Mouse (Mus musculus) stomach, embryonic 14.5 days (tissue): ENCODE measurements at regions not wholly inside any gene's neighbourhood (a gene's known extent, or its start where the extent isn't known, plus 50 kb on each side); places are given as distances from the start of the nearest gene placed in this dataset.

ENCODE experiments used
- ATAC-seq: fragments of 200-750 bp; cut with Nextera tagmentation; 2 replicates; pipeline ENCODE4 v1.8.0; 2017; ENCODE audit warnings: low read depth, moderate TSS enrichment; ENCODE audit not compliant: insufficient number of reproducible peaks, insufficient read depth, low FRiP score
- H3K27ac ChIP-seq: fragments of 300-500 bp; sonication (generic); 2 replicates; pipeline ENCODE4 v1.5.1; 2014; ENCODE audit warnings: mild to moderate bottlenecking, low read length, moderate library complexity, mixed read lengths
- H3K27me3 ChIP-seq: fragments of 300-500 bp; sonication (generic); 2 replicates; pipeline ENCODE4 v1.6.1; 2014; ENCODE audit warnings: low read length, control low read depth, mixed read lengths; ENCODE audit not compliant: control insufficient read depth, insufficient read depth
- H3K36me3 ChIP-seq: fragments of 300-500 bp; sonication (generic); 2 replicates; pipeline ENCODE4 v1.6.1; 2014; ENCODE audit warnings: mild to moderate bottlenecking, control low read depth, low read length, moderate library complexity, mixed read lengths; ENCODE audit not compliant: control insufficient read depth, insufficient read depth
- H3K4me1 ChIP-seq: fragments of 300-500 bp; sonication (generic); 2 replicates; pipeline ENCODE4 v1.6.1; 2014; ENCODE audit warnings: low read length, control low read depth, mixed read lengths; ENCODE audit not compliant: control insufficient read depth, insufficient read depth
- H3K4me2 ChIP-seq: fragments of 300-500 bp; sonication (generic); replicated peaks from 2 replicates; pipeline ENCODE4 v1.6.1; 2014; ENCODE audit warnings: low read depth, low read length, control low read depth
- H3K4me3 ChIP-seq: fragments of 300-500 bp; sonication (generic); 2 replicates; pipeline ENCODE4 v1.5.1; 2014; ENCODE audit warnings: low read depth, low read length, control low read depth
- H3K9ac ChIP-seq: fragments of 300-500 bp; sonication (generic); replicated peaks from 2 replicates; pipeline ENCODE4 v1.6.1; 2014; ENCODE audit warnings: low read depth, mild to moderate bottlenecking, control low read depth, low read length, moderate library complexity, mixed read lengths
- H3K9me3 ChIP-seq: fragments of 300-500 bp; sonication (generic); 2 replicates; pipeline ENCODE4 v1.6.1; 2016; ENCODE audit warnings: low read depth, low read length, control low read depth; ENCODE audit not compliant: control insufficient read depth
- WGBS: fragments of 180-500 bp; shearing (Covaris S2); extraction: QIAGEN DNeasy Blood & Tissue Kit; methylation state at CpG from one replicate; pipeline ENCODE4 v1.1.7; 2014; 5-methylcytosine and 5-hydroxymethylcytosine counted together

DNA sequence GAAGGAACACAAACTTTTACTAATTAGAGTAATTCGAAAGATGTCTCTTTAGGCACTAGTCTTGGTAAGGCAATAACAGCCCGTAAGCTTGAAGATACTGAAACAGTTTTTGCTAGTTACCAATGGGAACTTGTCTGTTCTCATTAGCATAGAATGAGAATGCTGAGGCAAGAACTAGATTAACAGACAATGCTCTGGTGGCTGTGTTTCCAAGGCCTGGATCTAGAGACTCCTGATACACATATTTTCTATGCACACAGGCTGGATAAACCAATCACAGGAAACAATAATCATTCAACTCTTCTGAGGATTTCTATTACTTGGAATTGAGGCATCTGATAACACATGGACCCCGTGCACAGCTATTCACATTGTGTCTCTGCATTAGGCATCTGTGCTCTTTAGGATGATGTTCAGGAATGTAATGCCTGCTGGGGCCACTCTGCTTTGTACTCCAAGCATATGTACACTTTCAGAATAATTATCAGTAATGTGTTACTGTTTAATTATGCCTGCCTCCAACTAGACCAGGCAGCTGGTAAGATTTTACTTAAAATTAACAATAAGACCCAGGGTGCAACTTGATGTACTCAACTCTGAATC, 1377.2 kb downstream of the Slc22a22 start:
- no peaks in the 10 kb centered on the region for H3K4me1 ChIP-seq
- 88% methylated on average over 3 of the region's 3 CpGs for WGBS
- H3K4me3 ChIP-seq = no peak overlapping the region

DNA sequence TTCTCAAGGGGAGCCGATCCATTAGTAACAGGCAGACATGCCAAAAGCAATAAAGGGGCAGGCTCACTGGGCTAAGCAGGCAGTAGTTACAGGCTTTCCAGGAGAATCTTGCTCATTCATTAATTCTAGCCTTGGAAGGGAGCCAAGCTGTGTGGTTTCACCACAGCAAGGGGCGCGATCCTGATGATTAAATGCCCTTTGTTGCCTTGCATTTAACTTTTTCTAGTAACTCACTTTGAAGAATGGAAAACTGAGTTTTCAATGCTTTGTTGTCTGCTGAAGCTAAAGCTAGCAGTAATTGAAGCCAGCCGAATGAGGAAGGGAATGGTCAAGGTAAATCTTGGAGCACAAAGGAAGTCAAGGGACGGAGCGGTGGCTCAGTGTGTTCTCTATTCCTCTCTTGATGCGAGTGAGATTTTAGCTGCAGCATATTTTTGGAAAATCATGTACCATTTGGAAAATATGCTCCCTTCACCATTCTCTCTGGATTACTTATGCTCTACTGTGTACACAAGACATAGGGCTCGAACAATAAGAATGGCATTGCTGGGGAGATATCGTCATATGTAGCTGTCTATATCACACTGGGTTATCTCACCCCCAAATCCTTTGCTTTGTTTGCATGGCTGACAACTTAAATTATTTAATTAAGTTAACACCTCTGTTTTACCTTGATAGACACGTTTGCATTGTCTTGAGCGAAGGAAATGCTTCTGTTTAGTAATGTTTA, 1399.4 kb downstream of the Slc22a22 start:
- no peak overlapping the region for H3K4me2 ChIP-seq
- WGBS = 57% methylated on average over 11 of the region's 11 CpGs
- no peaks in the 10 kb centered on the region for H3K27me3 ChIP-seq
- H3K9ac ChIP-seq = no peak overlapping the region
- no peaks in the 10 kb centered on the region for H3K4me1 ChIP-seq
- H3K4me3 ChIP-seq = no peak overlapping the region
- H3K9me3 ChIP-seq = no peaks in the 10 kb centered on the region
- ATAC-seq = no peak
- H3K36me3 ChIP-seq = no peaks in the 10 kb centered on the region
- H3K27ac ChIP-seq = no peak overlapping the region

More for the DNA sequence above, 1377.2 kb downstream of the Slc22a22 start:
- H3K36me3 ChIP-seq = no peaks in the 10 kb centered on the region
- no peak overlapping the region for H3K9ac ChIP-seq
- ATAC-seq = no peak
- H3K9me3 ChIP-seq = no peaks in the 10 kb centered on the region
- no peak overlapping the region for H3K27ac ChIP-seq
- H3K27me3 ChIP-seq = no peaks in the 10 kb centered on the region
- H3K4me2 ChIP-seq = no peak overlapping the region

DNA sequence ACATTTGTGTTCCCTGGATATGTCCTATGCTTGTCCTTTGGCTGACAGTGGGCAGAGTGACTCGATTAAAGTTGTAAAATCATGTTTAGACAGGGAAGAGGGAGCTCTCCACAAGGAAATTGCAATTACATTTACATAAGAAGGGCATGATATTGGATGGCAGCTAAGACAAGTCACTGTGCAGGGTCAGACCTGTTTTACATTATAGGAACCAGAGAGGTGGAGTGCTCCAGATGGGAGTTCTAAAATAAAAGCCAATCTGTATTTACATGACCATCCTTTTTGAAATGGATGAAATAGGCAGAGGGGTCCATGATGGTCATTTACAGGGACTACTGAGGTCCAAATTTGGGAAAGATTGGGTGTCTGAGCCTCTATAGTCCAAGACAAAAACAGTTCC, 1400.3 kb downstream of the Slc22a22 start:
- Histone ChIP-seq H3K9me3 (no peaks in the 10 kb centered on the region), H3K4me3 (no peak overlapping the region), H3K9ac (no peak overlapping the region), H3K4me2 (no peak overlapping the region), H3K27me3 (no peaks in the 10 kb centered on the region), H3K4me1 (no peaks in the 10 kb centered on the region), H3K36me3 (no peaks in the 10 kb centered on the region), H3K27ac (no peak overlapping the region)
- WGBS = 59% methylated on average over 1 of the region's 1 CpGs
- ATAC-seq = no peak

DNA sequence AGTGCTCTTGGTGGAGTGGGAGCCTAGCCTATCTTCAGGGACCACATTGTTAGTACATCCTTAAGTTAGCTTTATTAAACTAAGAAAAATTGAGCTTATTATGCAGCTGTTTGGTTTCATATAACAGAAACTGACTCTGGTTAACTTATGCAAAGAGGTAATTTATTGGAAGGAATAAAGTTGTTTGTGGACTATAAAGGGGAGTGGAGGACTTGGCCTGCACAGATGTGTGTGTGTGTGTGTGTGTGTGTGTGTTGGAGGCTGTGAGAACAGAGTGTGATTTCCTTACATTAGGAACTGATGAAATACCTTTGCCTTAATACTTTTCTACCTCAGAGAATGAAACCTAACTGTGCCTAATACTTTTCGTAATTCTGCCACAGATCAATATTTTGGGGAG, 1400.7 kb downstream of the Slc22a22 start:
- ATAC-seq = no peak
- no peak overlapping the region for H3K4me2 ChIP-seq
- 85% methylated on average over 1 of the region's 1 CpGs for WGBS

DNA sequence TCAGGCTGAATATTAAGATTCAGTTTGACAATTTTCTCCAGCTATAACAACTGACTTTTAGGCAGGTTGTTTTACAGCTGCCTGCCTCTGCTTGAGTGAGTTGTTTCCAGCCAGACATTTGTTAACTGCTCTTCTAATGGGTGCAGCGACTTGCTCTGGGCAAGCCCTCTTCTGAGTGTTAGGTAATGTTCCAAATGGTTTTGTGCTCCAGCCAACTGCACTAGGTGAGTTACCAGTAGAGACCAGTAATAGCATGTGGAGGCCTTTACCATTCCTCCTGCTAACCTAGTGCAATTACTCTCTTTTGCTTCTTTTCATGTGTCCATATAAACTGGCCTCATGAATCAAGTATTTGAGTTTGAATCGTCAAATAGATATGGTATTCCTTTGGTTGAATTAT, 1407.9 kb downstream of the Slc22a22 start:
- no peaks in the 10 kb centered on the region for H3K27me3 ChIP-seq
- no peak overlapping the region for H3K4me3 ChIP-seq
- H3K9me3 ChIP-seq = no peaks in the 10 kb centered on the region
- 73% methylated on average over 2 of the region's 2 CpGs for WGBS
- 0 out of 2 replicates have a peak, but pooled peaks cover 6% of the 10 kb centered on the region for H3K4me1 ChIP-seq
- H3K27ac ChIP-seq = no peak overlapping the region
- ATAC-seq = no peak
- no peak overlapping the region for H3K4me2 ChIP-seq
- H3K9ac ChIP-seq = no peak overlapping the region
- H3K36me3 ChIP-seq = no peaks in the 10 kb centered on the region

More for the DNA sequence above, 1400.7 kb downstream of the Slc22a22 start:
- Histone ChIP-seq H3K4me3 (no peak overlapping the region), H3K4me1 (no peaks in the 10 kb centered on the region), H3K9me3 (no peaks in the 10 kb centered on the region), H3K27me3 (no peaks in the 10 kb centered on the region), H3K9ac (no peak overlapping the region), H3K36me3 (no peaks in the 10 kb centered on the region), H3K27ac (no peak overlapping the region)

DNA sequence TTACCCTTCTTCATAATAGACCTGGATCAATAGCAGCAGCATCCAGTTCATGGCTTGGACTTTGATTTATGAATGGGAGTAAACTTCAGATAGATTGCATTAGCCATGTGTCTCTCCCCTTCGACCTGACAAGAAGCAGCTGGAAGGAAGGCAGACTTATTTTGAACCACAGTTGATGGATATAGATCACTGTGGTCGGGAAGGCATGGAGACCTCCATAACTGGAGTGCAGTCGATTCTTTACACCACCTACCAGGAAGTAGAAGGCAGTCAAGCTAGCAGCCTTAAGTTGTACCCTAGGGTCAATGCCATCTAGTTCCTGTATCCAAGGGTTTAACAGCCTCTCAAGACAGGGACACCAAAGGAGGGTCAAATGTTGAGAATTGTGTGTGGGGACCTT, 1410.2 kb downstream of the Slc22a22 start:
- Histone ChIP-seq H3K4me3 (no peak overlapping the region), H3K27ac (no peak overlapping the region), H3K9ac (no peak overlapping the region), H3K27me3 (no peaks in the 10 kb centered on the region), H3K36me3 (no peaks in the 10 kb centered on the region), H3K4me1 (0 out of 2 replicates have a peak, but pooled peaks cover 6% of the 10 kb centered on the region), H3K9me3 (no peaks in the 10 kb centered on the region), H3K4me2 (no peak overlapping the region)
- 22% methylated on average over 3 of the region's 3 CpGs for WGBS
- no peak for ATAC-seq

DNA sequence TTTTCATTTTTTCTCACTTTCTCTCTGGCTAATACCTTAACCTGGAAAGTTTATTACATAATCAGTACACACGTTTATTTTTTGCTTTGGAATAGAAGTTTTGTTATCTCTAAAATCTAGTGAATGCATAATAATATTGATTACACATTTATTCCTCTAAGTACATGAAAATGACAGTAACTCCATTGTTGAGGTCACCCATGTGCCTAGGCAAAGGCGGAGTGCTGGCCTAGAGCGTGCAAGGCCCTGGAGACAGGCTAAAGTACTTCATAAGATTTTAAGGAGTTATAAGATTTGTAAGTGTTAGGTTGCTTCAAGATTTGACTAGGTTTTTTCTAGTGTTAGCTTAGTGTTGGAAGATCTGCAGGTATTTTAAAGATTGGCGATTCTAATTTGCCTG, 1410.9 kb downstream of the Slc22a22 start:
- H3K9me3 ChIP-seq = no peaks in the 10 kb centered on the region
- no peaks in the 10 kb centered on the region for H3K27me3 ChIP-seq
- ATAC-seq = no peak
- no peak overlapping the region for H3K4me3 ChIP-seq
- no peaks in the 10 kb centered on the region for H3K36me3 ChIP-seq
- H3K4me2 ChIP-seq = no peak overlapping the region
- WGBS = 59% methylated on average over 4 of the region's 4 CpGs
- 0 out of 2 replicates have a peak, but pooled peaks cover 6% of the 10 kb centered on the region for H3K4me1 ChIP-seq
- no peak overlapping the region for H3K27ac ChIP-seq
- H3K9ac ChIP-seq = no peak overlapping the region

DNA sequence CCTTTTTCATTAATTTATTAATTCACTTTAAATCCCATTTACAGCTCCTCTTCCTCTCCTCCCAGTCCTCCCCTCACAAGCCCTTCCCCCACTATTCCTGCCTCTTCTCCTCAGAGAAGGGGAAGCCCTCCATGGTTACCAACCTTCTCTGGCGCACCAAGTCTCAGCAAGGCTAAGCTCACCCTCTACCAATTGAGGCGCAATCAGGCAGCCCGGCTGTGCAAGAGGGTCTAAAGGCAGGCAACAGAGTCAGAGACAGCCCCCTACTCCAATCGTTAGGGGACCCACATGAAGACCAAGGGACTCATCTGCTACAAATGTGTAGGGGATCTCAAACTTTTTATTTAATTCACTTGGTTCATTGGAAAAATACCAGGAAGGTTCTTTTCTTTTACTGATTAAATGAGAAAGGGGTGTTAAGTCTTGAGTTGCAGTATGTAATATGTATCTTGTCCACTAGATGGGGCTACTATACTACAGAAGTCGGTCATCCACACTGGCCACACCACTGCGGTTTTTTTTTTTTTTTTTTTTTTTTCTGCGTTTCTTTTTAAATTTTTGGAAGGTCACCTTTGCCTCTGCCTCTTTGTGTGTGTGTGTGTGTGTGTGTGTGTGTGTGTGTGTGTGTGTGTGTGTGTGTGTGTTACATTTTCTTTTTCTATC, 1411.4 kb downstream of the Slc22a22 start:
- 0 out of 2 replicates have a peak, but pooled peaks cover 6% of the 10 kb centered on the region for H3K4me1 ChIP-seq
- no peaks in the 10 kb centered on the region for H3K27me3 ChIP-seq
- no peak overlapping the region for H3K4me3 ChIP-seq
- ATAC-seq = peak; percentile 72; the same call in 1 of the 2 replicates
- H3K9me3 ChIP-seq = no peaks in the 10 kb centered on the region
- H3K36me3 ChIP-seq = no peaks in the 10 kb centered on the region
- no peak overlapping the region for H3K4me2 ChIP-seq
- H3K9ac ChIP-seq = no peak overlapping the region
- 39% methylated on average over 7 of the region's 7 CpGs for WGBS
- H3K27ac ChIP-seq = no peak overlapping the region
